Mouse (Mus musculus): ENCODE measurements around the gene Prc1. TPM values are rescaled to one million over a fixed set of nuclear protein-coding genes. Genes with fewer than 3 reads are reported as not detected.
A peak's percentile ranks its signal among the peaks of the same experiment; 100 is the strongest.
"Not testable (repeated sequence)": the region's sequence is repeated elsewhere in the genome, so short reads cannot be mapped to it uniquely, and the experiment has no call there.

Gene Prc1
- total RNA-seq, 2 experiments from 2014 or later = 0.77 to 0.97 TPM

DNA sequence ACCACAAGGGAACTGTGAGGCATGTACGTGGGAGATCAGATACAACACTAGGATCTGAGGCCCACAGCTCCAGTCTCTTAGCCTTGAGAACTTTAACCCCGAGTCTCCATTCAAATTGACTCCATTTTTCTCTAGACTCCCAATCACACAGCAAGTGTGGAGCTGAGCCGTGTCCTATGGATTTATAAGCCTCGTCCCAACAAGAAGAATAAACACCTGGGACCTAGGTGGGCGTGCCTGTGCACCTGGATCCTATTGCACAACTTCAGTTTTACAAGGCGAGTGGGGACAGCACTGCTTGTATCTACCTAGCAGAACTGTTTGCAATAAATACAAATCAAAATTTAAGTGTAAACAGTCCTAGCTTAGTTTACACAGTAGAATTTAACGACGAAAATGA is 29.1 kb downstream of the Prc1 start:
- no peak for TF ChIP-seq CTCF (IDR thresholded peaks at IDR 0.05)
- peak overlapping the region; percentile 65 for H3K4me3 ChIP-seq
- intact Hi-C loops (cut with DNase I) = loop anchor here (5.0 kb wide), 1 partner anchor 181 kb away; no protein-coding TSS in a partner anchor
- peak overlapping the region; percentile 97; the same call in 1 of the 2 replicates for H3K27ac ChIP-seq
- DNase-seq (ENCODE audit: extremely low spot score in 1 of 2, low spot score in 2 of 2) = no peak

DNA sequence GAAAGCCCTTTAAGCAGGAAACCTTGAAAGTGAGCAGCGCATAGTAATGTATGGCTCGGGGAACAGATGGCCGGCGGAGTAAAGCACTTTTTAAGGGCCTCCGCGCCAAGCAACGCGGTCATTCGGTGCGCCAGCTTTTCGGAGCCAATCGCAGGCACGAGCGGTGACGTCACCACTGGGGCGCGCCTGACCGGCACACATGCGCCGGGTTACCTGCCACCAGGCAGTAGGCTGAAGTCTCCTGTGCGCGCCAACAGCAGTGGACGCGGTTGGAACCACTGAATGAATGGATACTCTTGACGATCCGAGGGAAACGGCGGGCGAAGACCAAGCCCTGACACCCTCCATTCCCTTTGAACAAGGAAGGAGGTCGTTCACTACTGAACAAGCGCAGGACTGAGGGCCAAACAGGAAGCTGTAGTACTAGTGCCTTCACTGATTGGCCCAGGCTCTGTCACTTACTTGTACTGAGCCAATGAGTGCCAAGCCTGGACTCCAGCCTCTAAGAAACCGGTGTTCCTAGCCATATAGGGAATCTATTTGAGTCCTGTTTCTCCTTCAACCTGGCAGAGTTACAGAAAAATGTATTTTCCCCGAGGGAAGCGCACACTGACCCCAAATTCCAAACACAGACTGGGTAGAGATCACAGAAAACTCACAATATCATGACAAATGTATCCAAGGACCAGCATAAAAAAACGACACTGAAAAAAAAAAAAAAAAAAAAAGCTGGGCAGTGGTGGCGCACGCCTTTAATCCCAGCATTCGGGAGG is 30.0 kb downstream of the Prc1 start, which contains the start of gene Rccd1:
TSS of gene Rccd1 (minus strand) at position 412 of the 773 bp plus-strand sequence.
- Histone ChIP-seq H3K27ac (peak within 1 kb of the TSS; percentile 97), H3K4me3 (peak within 1 kb of the TSS; percentile 65)
- intact Hi-C loops (cut with DNase I) = loop anchor here (5.0 kb wide), 1 partner anchor 182 kb away; no protein-coding TSS in a partner anchor
- DNase-seq (ENCODE audit: extremely low spot score in 1 of 2, low spot score in 2 of 2) = peak; percentile 93 to 96
- no peak; the same call in 1 of the 2 replicates for TF ChIP-seq CTCF (IDR thresholded peaks at IDR 0.05)

DNA sequence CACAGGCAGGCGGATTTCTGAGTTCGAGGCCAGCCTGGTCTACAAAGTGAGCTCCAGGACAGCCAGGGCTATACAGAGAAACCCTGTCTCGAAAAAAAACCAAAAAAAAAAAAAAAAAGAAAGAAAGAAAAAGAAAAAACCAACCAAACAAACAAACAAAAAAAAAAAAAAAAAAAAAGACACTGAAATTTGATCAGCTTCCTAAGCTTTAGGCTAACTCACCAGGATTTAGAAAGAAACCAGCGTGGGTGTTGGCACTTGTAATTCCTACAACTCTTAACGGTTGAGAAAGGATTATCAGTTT is 30.5 kb downstream of the Prc1 start:
- DNase-seq (ENCODE audit: extremely low spot score in 1 of 2, low spot score in 2 of 2); H3K4me3 ChIP-seq: not testable (repeated sequence)
- H3K27ac ChIP-seq = peak overlapping the region; percentile 97; the same call in 1 of the 2 replicates
- intact Hi-C loops (cut with DNase I) = loop anchor here (5.0 kb wide), 1 partner anchor 182 kb away; no protein-coding TSS in a partner anchor

DNA sequence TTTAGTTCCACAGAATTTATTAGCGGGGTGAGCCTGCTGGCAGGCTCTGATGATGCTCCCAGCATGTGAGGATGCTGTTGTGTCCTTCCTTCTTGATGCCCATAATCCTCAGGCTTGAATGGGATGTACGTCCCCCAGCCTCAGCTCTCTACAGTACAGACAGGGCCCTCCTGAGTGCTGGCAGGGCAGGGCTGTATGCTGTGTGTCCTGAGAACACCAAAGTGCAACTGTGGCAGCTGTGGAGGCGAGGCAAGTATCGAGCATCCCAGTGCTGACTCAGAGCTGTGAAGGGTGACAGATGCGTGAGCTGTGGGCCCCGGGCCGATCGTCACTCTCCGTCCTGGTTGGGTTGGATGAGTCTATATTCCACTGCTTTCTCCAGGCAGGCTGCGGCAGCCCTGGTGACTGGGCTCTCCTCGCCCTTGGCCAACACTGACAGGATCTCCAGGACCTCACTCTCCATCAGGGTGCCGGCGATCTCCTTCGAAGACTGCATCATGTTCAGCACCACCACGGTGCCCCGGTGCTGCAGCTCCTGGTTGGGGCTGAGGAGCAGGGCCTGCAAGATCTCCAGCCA is 31.1 kb downstream of the Prc1 start:
- intact Hi-C loops (cut with DNase I) = no loop called here
- TF ChIP-seq CTCF (IDR thresholded peaks at IDR 0.05) = no peak
- Histone ChIP-seq H3K27ac (peak overlapping the region; percentile 48; the same call in 1 of the 2 replicates), H3K4me3 (no peak overlapping the region)
- no peak for DNase-seq (ENCODE audit: extremely low spot score in 1 of 2, low spot score in 2 of 2)

DNA sequence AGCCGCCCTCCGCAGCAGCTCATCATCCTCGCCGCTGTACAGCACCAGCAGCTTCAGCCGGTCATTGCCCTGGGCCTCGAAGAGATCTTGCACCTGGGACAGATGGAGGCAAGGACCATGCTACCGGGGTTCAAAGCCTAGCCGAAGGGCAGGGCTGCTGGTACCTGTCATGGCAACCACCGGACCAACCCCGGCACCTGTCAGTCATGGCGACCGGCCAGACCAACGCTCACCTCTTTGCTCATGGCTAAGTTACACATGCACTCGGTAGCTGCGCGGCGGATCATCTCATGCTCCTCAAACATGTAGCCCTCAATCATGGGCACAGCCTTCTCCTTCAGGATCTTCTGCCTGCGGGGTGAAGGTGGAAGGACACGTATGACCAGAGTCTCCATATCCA is 31.8 kb downstream of the Prc1 start:
- no peak for DNase-seq (ENCODE audit: extremely low spot score in 1 of 2, low spot score in 2 of 2)
- H3K27ac ChIP-seq = no peak overlapping the region
- intact Hi-C loops (cut with DNase I) = no loop called here
- no peak overlapping the region for H3K4me3 ChIP-seq
- TF ChIP-seq CTCF (IDR thresholded peaks at IDR 0.05) = no peak

DNA sequence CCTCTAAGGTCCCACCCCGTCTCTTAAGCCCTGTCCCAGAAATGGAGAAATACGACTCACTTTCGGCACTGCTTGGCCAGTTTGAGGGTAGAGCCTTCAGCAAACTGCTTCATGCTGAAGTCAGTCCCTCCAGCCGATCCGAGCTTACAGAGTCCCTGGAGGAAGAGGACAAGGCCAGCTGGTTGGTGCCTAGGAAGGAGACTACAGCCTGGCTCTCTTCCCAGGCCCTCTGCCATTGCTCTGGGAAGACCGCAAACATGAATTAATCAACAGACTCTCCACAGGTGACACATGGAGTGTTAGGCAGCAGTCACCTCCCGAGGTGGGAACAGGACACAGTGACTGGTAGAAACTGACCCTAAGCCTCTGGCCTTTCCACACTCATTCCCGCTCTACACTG is 36.0 kb downstream of the Prc1 start:
- H3K4me3 ChIP-seq = no peak overlapping the region
- no peak overlapping the region for H3K27ac ChIP-seq
- DNase-seq (ENCODE audit: extremely low spot score in 1 of 2, low spot score in 2 of 2) = no peak
- TF ChIP-seq CTCF (IDR thresholded peaks at IDR 0.05) = no peak
- intact Hi-C loops (cut with DNase I) = no loop called here

DNA sequence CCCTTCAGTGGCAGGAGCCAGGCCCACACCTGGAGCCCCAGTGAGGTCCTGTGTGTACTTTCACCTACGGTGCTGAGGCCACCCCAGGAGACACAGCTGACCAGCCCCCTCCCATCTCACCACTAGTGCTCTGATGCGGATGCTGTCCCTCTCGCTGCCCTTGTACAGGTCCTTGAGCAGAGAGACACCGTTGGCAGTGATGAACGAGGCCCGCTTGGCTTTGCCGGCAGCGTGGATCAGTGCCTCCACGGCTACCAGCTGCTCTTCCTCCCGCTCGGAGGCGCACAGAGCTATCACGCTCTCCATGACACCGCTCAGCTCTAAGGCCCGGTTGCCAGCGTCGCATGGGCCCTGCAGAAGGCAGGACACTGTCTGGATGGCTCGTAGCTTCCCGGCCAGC is 37.2 kb downstream of the Prc1 start:
- TF ChIP-seq CTCF (IDR thresholded peaks at IDR 0.05) = no peak
- Histone ChIP-seq H3K4me3 (no peak overlapping the region), H3K27ac (no peak overlapping the region)
- no peak for DNase-seq (ENCODE audit: extremely low spot score in 1 of 2, low spot score in 2 of 2)
- intact Hi-C loops (cut with DNase I) = no loop called here

DNA sequence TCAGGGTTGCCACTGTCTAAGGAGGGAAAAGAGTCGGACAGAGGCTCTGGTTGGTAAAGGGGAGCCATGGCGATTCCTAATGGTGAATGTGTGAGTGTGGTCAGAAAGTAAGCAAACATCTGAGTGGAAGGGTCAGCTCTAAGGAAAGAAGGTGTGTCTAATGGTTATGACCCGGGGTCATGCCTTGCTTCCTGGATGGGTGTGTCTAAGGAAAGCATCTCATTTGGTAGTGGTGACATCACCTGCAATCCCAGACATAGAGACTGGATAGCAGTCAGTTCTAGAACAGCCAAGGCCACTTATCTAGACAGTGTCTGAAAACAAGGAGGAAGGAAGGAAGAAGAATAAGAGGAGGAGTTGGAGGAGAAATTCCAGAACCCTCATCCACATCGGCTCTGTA is 40.6 kb downstream of the Prc1 start:
- no peak for DNase-seq (ENCODE audit: extremely low spot score in 1 of 2, low spot score in 2 of 2)
- TF ChIP-seq CTCF (IDR thresholded peaks at IDR 0.05) = no peak
- Histone ChIP-seq H3K4me3 (no peak overlapping the region), H3K27ac (no peak overlapping the region)
- intact Hi-C loops (cut with DNase I) = no loop called here

DNA sequence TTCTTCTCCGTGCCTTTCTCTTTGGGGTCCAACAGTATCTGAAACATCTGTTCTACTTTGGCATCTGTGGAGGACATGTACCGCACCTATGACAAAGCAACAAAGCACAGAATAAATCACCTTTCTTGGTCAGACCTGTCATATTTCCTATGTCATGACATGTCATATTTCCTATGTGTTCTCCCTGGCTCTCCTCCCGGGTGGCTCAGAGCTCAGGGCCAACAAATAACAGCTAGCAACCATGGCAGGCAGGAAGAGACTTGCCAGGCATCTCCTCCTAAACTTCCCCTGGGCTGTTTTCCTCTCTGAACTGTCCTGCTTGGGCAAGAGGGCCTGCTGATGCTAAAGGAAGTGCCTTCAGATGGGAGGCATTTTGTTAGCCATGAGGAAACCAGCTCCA is 42.7 kb downstream of the Prc1 start:
- TF ChIP-seq CTCF (IDR thresholded peaks at IDR 0.05) = no peak
- intact Hi-C loops (cut with DNase I) = no loop called here
- no peak for DNase-seq (ENCODE audit: extremely low spot score in 1 of 2, low spot score in 2 of 2)
- H3K4me3 ChIP-seq = no peak overlapping the region
- H3K27ac ChIP-seq = no peak overlapping the region

DNA sequence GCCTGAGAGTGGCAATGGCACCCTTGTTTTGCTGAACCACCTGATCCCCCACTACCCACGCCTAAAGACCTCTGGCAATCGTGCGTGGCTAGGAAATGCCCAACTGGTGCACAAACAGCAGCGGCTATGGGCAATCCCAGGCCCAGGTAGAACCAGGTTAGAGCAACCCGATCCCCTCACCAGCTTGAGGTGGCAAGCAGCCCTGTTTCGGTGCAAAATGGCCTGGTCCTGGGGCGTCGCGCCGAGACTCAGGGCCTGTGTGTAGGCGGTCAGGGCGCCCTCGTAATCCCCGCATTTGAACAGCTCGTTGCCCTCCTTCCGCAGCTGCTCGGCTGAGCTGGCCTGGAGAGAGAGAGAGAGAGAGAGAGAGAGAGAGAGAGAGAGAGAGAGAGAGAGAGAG is 45.1 kb downstream of the Prc1 start:
- no peak for TF ChIP-seq CTCF (IDR thresholded peaks at IDR 0.05)
- Histone ChIP-seq H3K27ac (peak overlapping the region; percentile 84), H3K4me3 (peak overlapping the region; percentile 77)
- peak in 1 of 2 experiments; percentile 42 for DNase-seq (ENCODE audit: extremely low spot score in 1 of 2, low spot score in 2 of 2)
- intact Hi-C loops (cut with DNase I) = no loop called here

DNA sequence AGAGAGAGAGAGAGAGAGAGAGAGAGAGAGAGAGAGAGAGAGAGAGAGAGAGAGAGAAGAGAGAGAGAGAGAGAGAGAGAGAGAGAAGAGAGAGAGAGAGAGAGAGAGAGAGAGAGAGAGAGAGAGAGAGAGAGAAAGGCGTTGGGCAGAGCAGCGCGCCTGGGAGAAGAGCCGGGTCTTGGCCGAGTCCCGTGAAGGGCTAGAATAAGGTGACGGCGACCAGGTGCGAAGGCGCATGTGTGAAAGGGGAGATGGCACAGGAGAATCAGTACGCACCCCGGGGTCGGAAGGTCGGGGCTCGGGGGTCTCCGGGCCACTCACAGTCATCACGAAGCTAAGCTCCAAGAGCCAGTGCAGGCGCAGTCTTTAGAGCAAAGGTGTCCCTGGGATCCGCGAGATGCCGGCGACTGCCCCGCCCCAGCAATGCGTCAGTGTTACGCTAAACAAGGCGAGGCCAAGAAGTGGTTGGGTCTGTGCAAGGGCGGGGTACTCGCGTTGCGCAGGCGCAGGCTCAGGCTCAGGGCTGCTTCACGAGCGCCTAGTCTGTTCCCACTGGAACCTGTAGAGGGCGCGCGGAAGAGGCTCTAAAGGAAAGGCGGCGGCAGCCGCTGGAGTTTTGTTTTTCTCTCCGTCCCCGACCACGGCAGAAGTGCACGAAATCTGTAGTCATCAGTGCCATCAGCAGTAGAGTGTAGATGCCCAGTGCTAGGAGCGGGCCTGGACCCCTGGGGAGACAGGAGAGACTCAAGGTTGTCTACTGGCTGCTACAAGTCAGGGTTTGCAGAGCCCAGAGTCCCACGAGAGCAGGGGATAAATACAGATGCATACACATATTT is 45.8 kb downstream of the Prc1 start:
- Histone ChIP-seq H3K4me3 (peak overlapping the region; percentile 77), H3K27ac (peak overlapping the region; percentile 92)
- peak; percentile 97 to 98 for DNase-seq (ENCODE audit: extremely low spot score in 1 of 2, low spot score in 2 of 2)
- TF ChIP-seq CTCF (IDR thresholded peaks at IDR 0.05) = peak; percentile 93
- intact Hi-C loops (cut with DNase I) = loop anchor here (2.0 kb wide), 1 partner anchor 31 kb away; the partner anchor contains the start of gene Man2a2

DNA sequence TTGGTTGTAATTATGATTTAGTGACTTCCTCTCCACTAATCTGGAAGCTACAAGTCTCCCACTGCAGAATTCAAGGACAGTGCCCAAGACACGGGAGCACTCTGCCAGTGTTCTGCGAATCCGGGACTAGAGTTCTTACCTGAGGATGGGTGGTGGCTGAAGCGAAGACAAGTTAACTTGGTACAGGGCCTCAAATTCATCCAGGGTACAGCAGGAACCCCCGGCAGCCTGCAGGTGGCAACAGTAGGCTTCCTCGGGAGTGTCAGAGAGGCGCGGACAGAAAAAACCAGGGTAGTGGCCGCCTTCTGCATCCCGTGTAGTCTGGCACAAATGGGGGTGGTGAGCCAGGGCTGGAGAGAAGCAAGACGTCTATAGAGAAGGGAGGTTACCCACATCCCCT is 46.5 kb downstream of the Prc1 start, which contains the start of gene Unc45a:
TSS of gene Unc45a (minus strand) at position 213 of the 400 bp plus-strand sequence.
- intact Hi-C loops (cut with DNase I) = loop anchor here (2.0 kb wide), 1 partner anchor 30 kb away; the partner anchor contains the start of gene Man2a2
- Histone ChIP-seq H3K27ac (peak within 1 kb of the TSS; percentile 92), H3K4me3 (peak within 1 kb of the TSS; percentile 77)
- peak; percentile 65 for TF ChIP-seq CTCF (IDR thresholded peaks at IDR 0.05)
- DNase-seq (ENCODE audit: extremely low spot score in 1 of 2, low spot score in 2 of 2) = peak; percentile 63 to 64
